Mouse (Mus musculus): ENCODE results near the gene Htr2b. TPM values are rescaled to one million over a fixed set of nuclear protein-coding genes. Genes with fewer than 3 reads are reported as not detected.

Htr2b gene
- not detected for total RNA-seq (2023)

GRCm38 (mm10) chr1:86111779-86112178 lies at the start of gene Htr2b:
Gene Htr2b, minus strand, starts transcription at chr1:86111970.

DNA sequence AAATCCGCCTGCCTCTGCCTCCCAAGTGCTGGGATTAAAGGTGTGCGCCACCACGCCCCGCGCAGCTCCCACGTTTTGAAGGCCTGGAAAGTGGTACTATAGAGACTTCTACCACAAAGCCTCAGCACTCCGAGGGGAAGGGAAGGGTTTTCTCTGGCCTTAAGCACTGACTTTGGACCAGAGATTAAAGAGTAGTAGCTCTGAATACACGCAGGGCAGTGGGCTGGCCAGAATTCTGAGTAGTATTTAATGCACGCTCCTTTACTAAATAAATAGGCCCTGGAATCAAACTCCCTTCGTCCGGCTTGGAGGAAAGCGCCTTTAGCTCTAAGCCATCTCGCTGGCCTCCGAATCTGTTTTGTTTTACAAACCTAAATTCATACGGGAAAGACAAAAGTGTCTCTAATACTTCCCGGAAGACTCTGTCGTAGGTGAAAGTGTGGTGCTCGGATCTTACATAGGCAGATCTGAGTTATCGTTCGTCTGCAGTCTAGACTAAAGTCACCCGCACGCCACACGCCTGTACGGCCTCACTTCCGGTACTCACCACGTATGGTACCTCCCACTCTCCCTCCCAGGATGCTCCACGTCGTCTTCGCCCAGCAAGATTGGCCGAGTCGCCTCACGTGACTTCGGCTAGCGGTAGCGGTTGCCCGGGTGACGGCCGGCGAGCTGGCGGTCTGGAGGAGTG lies 42.5 kb upstream of the Htr2b start, which contains the start of gene Armc9:
Armc9 (plus strand) TSS at position 648 of the 691 bp plus-strand sequence.

DNA sequence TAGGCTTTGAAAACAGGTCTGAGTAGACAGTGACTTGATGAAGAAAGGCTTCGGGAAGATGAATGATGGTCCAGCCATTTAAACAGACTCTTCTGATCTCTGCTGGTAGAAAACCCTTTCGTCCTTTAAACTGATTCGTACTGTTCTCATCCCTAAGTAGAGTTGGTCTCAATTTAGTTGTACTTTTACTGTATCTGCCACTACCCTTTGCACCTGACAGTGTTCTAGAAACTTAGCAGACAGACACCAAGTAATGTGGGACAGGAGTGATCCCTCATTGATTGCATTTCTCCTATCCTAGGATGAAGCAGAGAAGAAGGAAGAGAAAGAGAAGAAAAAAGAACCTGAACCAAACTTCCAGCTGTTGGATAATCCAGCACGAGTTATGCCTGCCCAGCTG lies 21.6 kb upstream of the Htr2b start, which contains the start of gene Gm21972:
Gm21972 (plus strand) TSS at position 301 of the 400 bp plus-strand sequence.

DNA sequence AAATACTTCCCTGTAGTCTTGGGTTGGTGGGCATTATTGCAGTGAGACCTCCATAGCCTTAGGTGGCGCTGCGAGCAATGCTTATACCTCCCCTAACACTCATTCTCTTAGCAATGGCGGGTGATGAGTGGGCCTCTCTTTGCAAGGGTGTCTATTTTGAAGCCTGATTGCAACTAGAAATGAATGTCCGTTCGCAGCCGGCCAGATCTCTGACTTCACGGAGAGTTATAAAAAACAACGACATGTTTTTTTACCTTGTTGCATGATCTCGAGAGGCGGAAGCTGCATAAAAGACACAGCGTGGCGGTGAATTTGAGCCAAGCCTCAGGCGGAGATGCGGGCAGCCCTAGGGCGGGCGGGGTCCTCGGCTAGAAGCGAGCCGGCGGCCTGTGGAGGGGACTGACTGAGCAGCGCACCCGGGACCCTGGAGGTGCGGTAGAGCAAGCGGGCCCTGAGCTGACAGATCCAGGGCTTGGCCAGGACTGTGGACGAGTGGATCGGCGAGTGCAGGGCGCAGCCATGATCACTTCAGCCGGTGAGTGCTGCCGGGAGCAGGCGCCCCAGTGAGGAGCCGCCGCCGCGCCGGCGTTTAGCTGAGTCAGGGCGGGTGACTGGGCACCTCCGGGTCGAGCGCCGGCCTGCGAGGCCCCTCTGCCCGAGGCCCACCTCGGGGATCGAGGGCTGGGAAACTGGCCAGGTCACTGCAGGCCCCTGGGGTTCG lies 47.3 kb downstream of the Htr2b start, which contains the start of gene Psmd1:
Psmd1 (plus strand) TSS at position 117 of the 721 bp plus-strand sequence.

Other genes starting within 250 kb of the Htr2b start
- 10 to 100 TPM; 75.4 to 84.5 TPM for gene Itm2c, start 217.7 kb downstream of the Htr2b start, total RNA-seq (2023)
- gene 4933407L21Rik, start 183.5 kb downstream of the Htr2b start, total RNA-seq (2023): under 1 TPM; 0.50 to 0.59 TPM
- 1 to 10 TPM; 2.8 to 4.6 TPM for gene Gpr55, start 151.0 kb downstream of the Htr2b start, total RNA-seq (2023)
- not detected for gene Spata3, start 95.2 kb downstream of the Htr2b start, total RNA-seq (2023)
- gene 2810459M11Rik, start 66.1 kb downstream of the Htr2b start, total RNA-seq (2023): not detected
- gene Psmd1, start 47.6 kb downstream of the Htr2b start, total RNA-seq (2023): 10 to 100 TPM; 54.8 to 56.1 TPM
- not detected for gene Gm21972, start 21.7 kb upstream of the Htr2b start, total RNA-seq (2023)
- 10 to 100 TPM; 11.1 to 12.7 TPM for gene Armc9, start 42.8 kb upstream of the Htr2b start, total RNA-seq (2023)
- under 1 TPM in 1 of 2 experiments, not detected in 1; 0.30 TPM for gene B3gnt7, start 190.9 kb upstream of the Htr2b start, total RNA-seq (2023)
- 100 to 1,000 TPM; 482 to 558 TPM for gene Ncl, start 247.4 kb upstream of the Htr2b start, total RNA-seq (2023)